Mouse (Mus musculus): ENCODE measurements at regions not wholly inside any gene's neighbourhood (a gene's known extent, or its start where the extent isn't known, plus 50 kb on each side); places are given as distances from the start of the nearest gene placed in this dataset.

GRCm38 (mm10) chr3:149370517-149371227 lies 380.3 kb upstream of the Adgrl2 start:
- H3K27ac ChIP-seq (ENCODE audit: control insufficient read depth, insufficient read depth, low read length), result no peak overlapping the region
- no peak overlapping the region for H3K4me3 ChIP-seq (ENCODE audit: control insufficient read depth, insufficient read depth, low read length)
- H3K4me1 ChIP-seq (replicated peaks; ENCODE audit: control insufficient read depth, insufficient read depth, low read length), result no peaks in the 10 kb centered on the region
- no peaks in the 10 kb centered on the region for H3K27me3 ChIP-seq (ENCODE audit: control insufficient read depth, insufficient read depth, low read length)
- 98% methylated on average over 6 of the region's 6 CpGs for WGBS
- H3K36me3 ChIP-seq (ENCODE audit: control insufficient read depth, insufficient read depth, low read length), result no peaks in the 10 kb centered on the region
- no peak for TF ChIP-seq CTCF (IDR thresholded peaks at IDR 0.05; ENCODE audit: borderline replicate concordance, control insufficient read depth, extremely low read depth, insufficient read depth, low read length, poor library complexity)
- no peak for DNase-seq

GRCm38 (mm10) chr3:149367888-149368287 lies 377.5 kb upstream of the Adgrl2 start:
- 83% methylated on average over 3 of the region's 3 CpGs for WGBS
- Histone ChIP-seq H3K27ac (ENCODE audit: control insufficient read depth, insufficient read depth, low read length) (no peak overlapping the region), H3K4me1 (replicated peaks; ENCODE audit: control insufficient read depth, insufficient read depth, low read length) (no peaks in the 10 kb centered on the region), H3K36me3 (ENCODE audit: control insufficient read depth, insufficient read depth, low read length) (no peaks in the 10 kb centered on the region), H3K27me3 (ENCODE audit: control insufficient read depth, insufficient read depth, low read length) (no peaks in the 10 kb centered on the region), H3K4me3 (ENCODE audit: control insufficient read depth, insufficient read depth, low read length) (no peak overlapping the region)
- no peak for TF ChIP-seq CTCF (IDR thresholded peaks at IDR 0.05; ENCODE audit: borderline replicate concordance, control insufficient read depth, extremely low read depth, insufficient read depth, low read length, poor library complexity)
- TF ChIP-seq POLR2A (IDR thresholded peaks at IDR 0.05; ENCODE audit: control insufficient read depth, extremely low read depth, insufficient read depth, low read length, poor library complexity), result no peak
- DNase-seq, result no peak

- H3K4me3 ChIP-seq (ENCODE audit: control insufficient read depth, insufficient read depth, low read length), result no peak overlapping the region
- WGBS, result 82% methylated on average over 2 of the region's 2 CpGs
- H3K4me1 ChIP-seq (replicated peaks; ENCODE audit: control insufficient read depth, insufficient read depth, low read length), result no peaks in the 10 kb centered on the region
- no peaks in the 10 kb centered on the region for H3K27me3 ChIP-seq (ENCODE audit: control insufficient read depth, insufficient read depth, low read length)
- no peak overlapping the region for H3K27ac ChIP-seq (ENCODE audit: control insufficient read depth, insufficient read depth, low read length)
- no peaks in the 10 kb centered on the region for H3K36me3 ChIP-seq (ENCODE audit: control insufficient read depth, insufficient read depth, low read length)
- no peak for DNase-seq
- no peak for TF ChIP-seq CTCF (IDR thresholded peaks at IDR 0.05; ENCODE audit: borderline replicate concordance, control insufficient read depth, extremely low read depth, insufficient read depth, low read length, poor library complexity)
- no peak for TF ChIP-seq POLR2A (IDR thresholded peaks at IDR 0.05; ENCODE audit: control insufficient read depth, extremely low read depth, insufficient read depth, low read length, poor library complexity)
Observed at GRCm38 (mm10) chr3:149360164-149360563, 369.8 kb upstream of the Adgrl2 start.

- H3K4me1 ChIP-seq (replicated peaks; ENCODE audit: control insufficient read depth, insufficient read depth, low read length), result no peaks in the 10 kb centered on the region
- H3K27ac ChIP-seq (ENCODE audit: control insufficient read depth, insufficient read depth, low read length), result no peak overlapping the region
- no peak overlapping the region for H3K4me3 ChIP-seq (ENCODE audit: control insufficient read depth, insufficient read depth, low read length)
- TF ChIP-seq CTCF (IDR thresholded peaks at IDR 0.05; ENCODE audit: borderline replicate concordance, control insufficient read depth, extremely low read depth, insufficient read depth, low read length, poor library complexity) (no peak), POLR2A (IDR thresholded peaks at IDR 0.05; ENCODE audit: control insufficient read depth, extremely low read depth, insufficient read depth, low read length, poor library complexity) (no peak)
- whole genome bisulfite sequencing, result 73% methylated on average over 6 of the region's 6 CpGs
- DNase-seq, result no peak
- H3K36me3 ChIP-seq (ENCODE audit: control insufficient read depth, insufficient read depth, low read length), result no peaks in the 10 kb centered on the region
- H3K27me3 ChIP-seq (ENCODE audit: control insufficient read depth, insufficient read depth, low read length), result no peaks in the 10 kb centered on the region
Observed at GRCm38 (mm10) chr3:149358570-149359193, 368.3 kb upstream of the Adgrl2 start.

GRCm38 (mm10) chr3:149357903-149358569 lies 367.7 kb upstream of the Adgrl2 start:
- TF ChIP-seq POLR2A (IDR thresholded peaks at IDR 0.05; ENCODE audit: control insufficient read depth, extremely low read depth, insufficient read depth, low read length, poor library complexity), result no peak
- H3K4me3 ChIP-seq (ENCODE audit: control insufficient read depth, insufficient read depth, low read length), result no peak overlapping the region
- no peaks in the 10 kb centered on the region for H3K36me3 ChIP-seq (ENCODE audit: control insufficient read depth, insufficient read depth, low read length)
- no peaks in the 10 kb centered on the region for H3K27me3 ChIP-seq (ENCODE audit: control insufficient read depth, insufficient read depth, low read length)
- whole genome bisulfite sequencing, result 89% methylated on average over 14 of the region's 14 CpGs
- H3K27ac ChIP-seq (ENCODE audit: control insufficient read depth, insufficient read depth, low read length), result no peak overlapping the region
- no peak for DNase-seq
- no peaks in the 10 kb centered on the region for H3K4me1 ChIP-seq (replicated peaks; ENCODE audit: control insufficient read depth, insufficient read depth, low read length)

- no peaks in the 10 kb centered on the region for H3K27me3 ChIP-seq (ENCODE audit: control insufficient read depth, insufficient read depth, low read length)
- H3K36me3 ChIP-seq (ENCODE audit: control insufficient read depth, insufficient read depth, low read length), result no peaks in the 10 kb centered on the region
- WGBS, result 86% methylated on average over 2 of the region's 2 CpGs
- no peaks in the 10 kb centered on the region for H3K4me1 ChIP-seq (replicated peaks; ENCODE audit: control insufficient read depth, insufficient read depth, low read length)
- H3K27ac ChIP-seq (ENCODE audit: control insufficient read depth, insufficient read depth, low read length), result no peak overlapping the region
- H3K4me3 ChIP-seq (ENCODE audit: control insufficient read depth, insufficient read depth, low read length), result no peak overlapping the region
- DNase-seq, result no peak
- no peak for TF ChIP-seq POLR2A (IDR thresholded peaks at IDR 0.05; ENCODE audit: control insufficient read depth, extremely low read depth, insufficient read depth, low read length, poor library complexity)
- no peak for TF ChIP-seq CTCF (IDR thresholded peaks at IDR 0.05; ENCODE audit: borderline replicate concordance, control insufficient read depth, extremely low read depth, insufficient read depth, low read length, poor library complexity)
Observed at GRCm38 (mm10) chr3:149357121-149357520, 366.8 kb upstream of the Adgrl2 start.

Measured in thymus, adult 2 months (tissue).